Mouse (Mus musculus): Measurements from ENCODE around the gene Wsb2. TPM values are rescaled to one million over a fixed set of nuclear protein-coding genes. Genes with fewer than 3 reads are reported as not detected.

The Wsb2 gene
- polyA plus RNA-seq, 2 experiments = 14.1 to 15.3 TPM

- Histone ChIP-seq H3K9me3 (ENCODE audit: control insufficient read depth, low read length) (no peaks in the 10 kb centered on the region; the same call in 1 of the 2 replicates), H3K4me1 (replicated peaks; ENCODE audit: control insufficient read depth in 2 of 2, insufficient read depth in 2 of 2, low read length in 1 of 2) (peaks cover 0 to 12% of the 10 kb centered on the region in 2 experiments; a peak in 2 of 4 replicates), H3K4me2 (ENCODE audit: low read depth) (no peak overlapping the region), H3K9ac (replicated peaks) (no peak overlapping the region), H3K36me3 (replicated peaks; ENCODE audit: control insufficient read depth, insufficient read depth, low read depth) (no peaks in the 10 kb centered on the region), H3K27me3 (ENCODE audit: control insufficient read depth, insufficient read depth, low read length) (no peaks in the 10 kb centered on the region), H3K4me3 (ENCODE audit: insufficient read depth in 1 of 2, low read depth in 2 of 2, low read length in 2 of 2) (no peak overlapping the region), H3K27ac (no peak overlapping the region)
- WGBS (ENCODE audit: insufficient replicate concordance) = 64% methylated on average over 5 of the region's 5 CpGs
- TF ChIP-seq EP300 (IDR thresholded peaks at IDR 0.05; ENCODE audit: low read depth) (no peak), CTCF (IDR thresholded peaks at IDR 0.05; ENCODE audit: low read depth) (no peak)
- ATAC-seq (ENCODE audit: insufficient read depth) = no peak
- DNase-seq (ENCODE audit: low read depth in 3 of 3, low spot score in 3 of 3) = no peak
These were observed 38.7 kb downstream of the Wsb2 start for GRCm38 (mm10) chr5:117395834-117396233.

GRCm38 (mm10) chr5:117396596-117397014 lies 39.5 kb downstream of the Wsb2 start:
- no peak overlapping the region for H3K4me2 ChIP-seq (ENCODE audit: low read depth)
- no peak for TF ChIP-seq CTCF (IDR thresholded peaks at IDR 0.05; ENCODE audit: low read depth)
- no peak for TF ChIP-seq EP300 (IDR thresholded peaks at IDR 0.05; ENCODE audit: low read depth)
- no peak overlapping the region for H3K4me3 ChIP-seq (ENCODE audit: insufficient read depth in 1 of 2, low read depth in 2 of 2, low read length in 2 of 2)
- peaks cover 0 to 12% of the 10 kb centered on the region in 2 experiments; a peak in 2 of 4 replicates for H3K4me1 ChIP-seq (replicated peaks; ENCODE audit: control insufficient read depth in 2 of 2, insufficient read depth in 2 of 2, low read length in 1 of 2)
- ATAC-seq (ENCODE audit: insufficient read depth) (no peak), DNase-seq (ENCODE audit: low read depth in 3 of 3, low spot score in 3 of 3) (no peak)
- H3K9me3 ChIP-seq (ENCODE audit: control insufficient read depth, low read length) = no peaks in the 10 kb centered on the region; the same call in 1 of the 2 replicates
- no peak overlapping the region for H3K9ac ChIP-seq (replicated peaks)
- no peaks in the 10 kb centered on the region for H3K27me3 ChIP-seq (ENCODE audit: control insufficient read depth, insufficient read depth, low read length)
- H3K36me3 ChIP-seq (replicated peaks; ENCODE audit: control insufficient read depth, insufficient read depth, low read depth) = no peaks in the 10 kb centered on the region
- WGBS (ENCODE audit: insufficient replicate concordance) = 38% methylated on average over 6 of the region's 6 CpGs
- no peak overlapping the region for H3K27ac ChIP-seq

- TF ChIP-seq CTCF (IDR thresholded peaks at IDR 0.05; ENCODE audit: low read depth) (no peak), EP300 (IDR thresholded peaks at IDR 0.05; ENCODE audit: low read depth) (no peak)
- no peak overlapping the region for H3K4me3 ChIP-seq (ENCODE audit: insufficient read depth in 1 of 2, low read depth in 2 of 2, low read length in 2 of 2)
- 46% methylated on average over 6 of the region's 6 CpGs for WGBS (ENCODE audit: insufficient replicate concordance)
- H3K9me3 ChIP-seq (ENCODE audit: control insufficient read depth, low read length) = no peaks in the 10 kb centered on the region; the same call in 1 of the 2 replicates
- H3K9ac ChIP-seq (replicated peaks) = no peak overlapping the region
- no peak overlapping the region for H3K4me2 ChIP-seq (ENCODE audit: low read depth)
- no peaks in the 10 kb centered on the region for H3K27me3 ChIP-seq (ENCODE audit: control insufficient read depth, insufficient read depth, low read length)
- H3K4me1 ChIP-seq (replicated peaks; ENCODE audit: control insufficient read depth in 2 of 2, insufficient read depth in 2 of 2, low read length in 1 of 2) = peaks cover 0 to 12% of the 10 kb centered on the region in 2 experiments; a peak in 2 of 4 replicates
- no peak overlapping the region for H3K27ac ChIP-seq
- H3K36me3 ChIP-seq (replicated peaks; ENCODE audit: control insufficient read depth, insufficient read depth, low read depth) = no peaks in the 10 kb centered on the region
- ATAC-seq (ENCODE audit: insufficient read depth) (no peak), DNase-seq (ENCODE audit: low read depth in 3 of 3, low spot score in 3 of 3) (no peak)
These were observed 40.3 kb downstream of the Wsb2 start for GRCm38 (mm10) chr5:117397371-117397770.

- H3K4me3 ChIP-seq (ENCODE audit: insufficient read depth in 1 of 2, low read depth in 2 of 2, low read length in 2 of 2) = no peak overlapping the region
- H3K27ac ChIP-seq = no peak overlapping the region
- H3K27me3 ChIP-seq (ENCODE audit: control insufficient read depth, insufficient read depth, low read length) = no peaks in the 10 kb centered on the region
- DNase-seq (ENCODE audit: low read depth in 3 of 3, low spot score in 3 of 3) (no peak), ATAC-seq (ENCODE audit: insufficient read depth) (no peak)
- H3K9ac ChIP-seq (replicated peaks) = no peak overlapping the region
- H3K36me3 ChIP-seq (replicated peaks; ENCODE audit: control insufficient read depth, insufficient read depth, low read depth) = no peaks in the 10 kb centered on the region
- no peak for TF ChIP-seq CTCF (IDR thresholded peaks at IDR 0.05; ENCODE audit: low read depth)
- TF ChIP-seq EP300 (IDR thresholded peaks at IDR 0.05; ENCODE audit: low read depth) = no peak
- no peaks in the 10 kb centered on the region; the same call in 1 of the 2 replicates for H3K9me3 ChIP-seq (ENCODE audit: control insufficient read depth, low read length)
- 64% methylated on average over 4 of the region's 5 CpGs for WGBS (ENCODE audit: insufficient replicate concordance)
- H3K4me1 ChIP-seq (replicated peaks; ENCODE audit: control insufficient read depth in 2 of 2, insufficient read depth in 2 of 2, low read length in 1 of 2) = peaks cover 0 to 12% of the 10 kb centered on the region in 2 experiments; a peak in 2 of 4 replicates
- H3K4me2 ChIP-seq (ENCODE audit: low read depth) = no peak overlapping the region
These were observed 41.0 kb downstream of the Wsb2 start for GRCm38 (mm10) chr5:117398007-117398550.

GRCm38 (mm10) chr5:117399281-117399680 lies 42.2 kb downstream of the Wsb2 start:
- Histone ChIP-seq H3K9ac (replicated peaks) (no peak overlapping the region), H3K27ac (no peak overlapping the region), H3K9me3 (ENCODE audit: control insufficient read depth, low read length) (no peaks in the 10 kb centered on the region), H3K4me3 (ENCODE audit: insufficient read depth in 1 of 2, low read depth in 2 of 2, low read length in 2 of 2) (no peak overlapping the region), H3K4me2 (ENCODE audit: low read depth) (no peak overlapping the region), H3K27me3 (ENCODE audit: control insufficient read depth, insufficient read depth, low read length) (no peaks in the 10 kb centered on the region), H3K36me3 (replicated peaks; ENCODE audit: control insufficient read depth, insufficient read depth, low read depth) (no peaks in the 10 kb centered on the region), H3K4me1 (replicated peaks; ENCODE audit: control insufficient read depth in 2 of 2, insufficient read depth in 2 of 2, low read length in 1 of 2) (peaks cover 0 to 12% of the 10 kb centered on the region in 2 experiments; a peak in 2 of 4 replicates)
- 60% methylated on average over 9 of the region's 9 CpGs for WGBS (ENCODE audit: insufficient replicate concordance)
- DNase-seq (ENCODE audit: low read depth in 3 of 3, low spot score in 3 of 3) = no peak
- no peak for ATAC-seq (ENCODE audit: insufficient read depth)
- TF ChIP-seq EP300 (IDR thresholded peaks at IDR 0.05; ENCODE audit: low read depth) (no peak), CTCF (IDR thresholded peaks at IDR 0.05; ENCODE audit: low read depth) (no peak)
